Mouse (Mus musculus): Measurements from ENCODE around the gene Cry2. TPM values are rescaled to one million over a fixed set of nuclear protein-coding genes. Genes with fewer than 3 reads are reported as not detected.
A peak's percentile ranks its signal among the peaks of the same experiment; 100 is the strongest.

Cry2 gene
- polyA plus RNA-seq, 1 experiment from 2014 or later = 29.8 TPM

DNA sequence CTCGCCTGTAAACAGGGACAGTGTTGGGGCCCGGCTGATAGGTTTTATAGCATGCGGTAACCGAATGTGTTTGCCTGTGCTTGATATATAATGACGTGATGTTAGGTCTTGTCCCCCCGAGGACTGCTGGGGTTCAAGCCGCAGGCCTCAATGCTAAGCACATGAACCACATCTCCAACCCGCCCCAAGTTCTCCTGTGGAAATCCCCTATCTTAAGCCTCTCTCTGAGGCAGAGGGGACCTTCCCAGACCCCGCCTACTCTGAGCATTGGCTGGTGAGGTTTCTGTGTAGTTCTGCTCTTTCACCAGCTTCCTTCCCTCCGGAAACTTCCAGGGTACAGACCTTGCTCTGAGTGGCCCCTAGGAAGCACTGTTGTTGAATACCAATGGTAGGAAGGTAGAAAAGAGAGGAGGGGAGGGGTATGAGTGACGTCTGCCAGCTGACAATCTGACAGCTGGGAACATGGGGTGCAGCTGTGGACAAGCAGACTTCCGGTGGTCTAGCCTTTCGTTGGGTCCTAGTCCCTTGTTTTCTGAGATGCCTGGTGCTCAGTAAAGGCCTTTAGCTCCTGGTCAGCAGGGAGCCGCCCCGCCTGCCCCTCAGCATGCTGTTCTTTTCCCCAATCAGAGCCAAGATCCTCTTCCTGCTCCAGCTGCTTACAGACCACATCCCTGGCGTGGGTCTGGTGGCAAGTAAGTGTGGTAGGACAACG, 53.9 kb downstream of the Cry2 start:
- no peaks in the 10 kb centered on the region for H3K9me3 ChIP-seq (ENCODE audit: control insufficient read depth, low read length)
- no peak overlapping the region for H3K4me3 ChIP-seq (ENCODE audit: low read length)
- no peak overlapping the region for H3K9ac ChIP-seq (ENCODE audit: low read length)
- H3K27me3 ChIP-seq (ENCODE audit: control insufficient read depth, insufficient read depth, low read depth, low read length) = no peaks in the 10 kb centered on the region
- H3K4me2 ChIP-seq (ENCODE audit: low read depth, low read length) = no peak overlapping the region
- no peak overlapping the region for H3K27ac ChIP-seq (ENCODE audit: low read length)
- no peak for ATAC-seq (ENCODE audit: low read depth)
- 71% methylated on average over 17 of the region's 17 CpGs for WGBS
- H3K4me1 ChIP-seq (replicated peaks; ENCODE audit: control insufficient read depth, insufficient read depth, low read length) = peaks cover 6% of the 10 kb centered on the region
- peaks cover 23% of the 10 kb centered on the region for H3K36me3 ChIP-seq (ENCODE audit: control insufficient read depth, insufficient read depth, low read length)

DNA sequence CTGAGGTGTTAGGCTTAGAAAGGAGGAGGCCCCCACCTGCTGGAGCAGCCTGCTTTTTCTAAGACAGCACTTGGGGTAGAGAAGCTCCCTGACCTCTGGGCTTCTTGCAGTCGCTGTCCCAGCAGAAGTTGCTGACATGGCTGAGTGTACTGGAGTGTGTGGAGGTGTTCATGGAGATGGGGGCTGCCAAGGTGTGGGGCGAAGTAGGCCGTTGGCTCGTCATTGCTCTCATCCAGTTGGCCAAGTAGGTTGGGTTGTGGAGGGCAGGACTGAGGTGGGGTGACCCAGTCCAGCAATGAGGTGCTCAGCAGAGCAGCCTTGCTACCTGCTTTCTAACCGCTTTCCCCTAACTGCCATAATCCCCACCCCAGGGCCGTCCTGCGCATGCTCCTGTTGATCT, 56.5 kb downstream of the Cry2 start:
- no peak for ATAC-seq (ENCODE audit: low read depth)
- no peak overlapping the region for H3K4me3 ChIP-seq (ENCODE audit: low read length)
- H3K36me3 ChIP-seq (ENCODE audit: control insufficient read depth, insufficient read depth, low read length) = peaks cover 20% of the 10 kb centered on the region
- H3K4me2 ChIP-seq (ENCODE audit: low read depth, low read length) = no peak overlapping the region
- H3K27me3 ChIP-seq (ENCODE audit: control insufficient read depth, insufficient read depth, low read depth, low read length) = peaks cover under 1% of the 10 kb centered on the region; the same call in 1 of the 2 replicates
- no peaks in the 10 kb centered on the region for H3K9me3 ChIP-seq (ENCODE audit: control insufficient read depth, low read length)
- H3K4me1 ChIP-seq (replicated peaks; ENCODE audit: control insufficient read depth, insufficient read depth, low read length) = peaks cover 18% of the 10 kb centered on the region
- no peak overlapping the region for H3K27ac ChIP-seq (ENCODE audit: low read length)
- no peak overlapping the region for H3K9ac ChIP-seq (ENCODE audit: low read length)
- WGBS = 89% methylated on average over 7 of the region's 7 CpGs

DNA sequence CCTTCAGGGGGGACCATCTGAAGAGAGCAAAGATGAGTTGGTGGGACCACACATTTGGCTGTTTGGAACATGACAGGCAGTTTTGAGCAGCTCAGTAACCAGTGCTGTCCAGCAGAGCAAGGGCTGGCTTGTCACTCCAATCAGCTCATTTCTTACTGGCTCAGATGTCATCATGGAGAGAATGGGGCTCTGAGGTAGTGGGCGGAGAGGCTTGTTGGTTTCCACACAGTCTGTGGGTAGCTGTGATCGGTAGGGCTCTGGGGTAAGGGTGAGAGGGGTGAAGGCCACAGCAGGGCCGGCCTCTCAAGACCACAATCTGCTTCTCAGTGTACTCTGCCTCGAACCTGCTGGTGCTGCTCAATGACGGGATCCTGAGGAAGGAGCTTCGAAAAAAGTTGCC, 57.5 kb downstream of the Cry2 start:
- WGBS = 72% methylated on average over 6 of the region's 6 CpGs

DNA sequence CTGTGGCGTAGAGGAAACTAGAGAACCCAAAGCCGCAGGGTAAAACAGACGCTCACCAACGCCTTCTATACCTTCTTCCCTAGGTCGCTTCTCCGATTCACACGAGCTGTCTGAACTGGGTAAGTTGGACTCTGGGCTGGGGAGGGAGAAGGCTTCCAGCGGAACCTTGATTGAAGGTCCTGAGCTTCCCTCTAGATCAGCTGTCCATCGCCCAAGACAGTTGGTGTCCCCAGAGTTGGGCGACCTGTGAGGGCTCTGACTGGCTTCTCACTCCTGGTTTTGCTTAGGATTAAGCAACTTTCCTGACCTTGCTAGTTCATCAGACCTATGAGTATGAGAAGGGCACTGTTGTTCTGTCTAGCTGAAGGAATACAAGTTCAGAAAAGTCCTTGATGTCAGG, 58.1 kb downstream of the Cry2 start:
- peaks cover 9% of the 10 kb centered on the region; the same call in 1 of the 2 replicates for H3K27me3 ChIP-seq (ENCODE audit: control insufficient read depth, insufficient read depth, low read depth, low read length)
- H3K36me3 ChIP-seq (ENCODE audit: control insufficient read depth, insufficient read depth, low read length) = peaks cover 14% of the 10 kb centered on the region
- WGBS = 9% methylated on average over 10 of the region's 10 CpGs
- H3K4me1 ChIP-seq (replicated peaks; ENCODE audit: control insufficient read depth, insufficient read depth, low read length) = peaks cover 20% of the 10 kb centered on the region
- H3K9ac ChIP-seq (ENCODE audit: low read length) = peak overlapping the region; percentile 84
- peak overlapping the region; percentile 97 for H3K27ac ChIP-seq (ENCODE audit: low read length)
- H3K4me2 ChIP-seq (ENCODE audit: low read depth, low read length) = peak overlapping the region; percentile 98
- ATAC-seq (ENCODE audit: low read depth) = no peak
- peak overlapping the region; percentile 92 for H3K4me3 ChIP-seq (ENCODE audit: low read length)
- H3K9me3 ChIP-seq (ENCODE audit: control insufficient read depth, low read length) = no peaks in the 10 kb centered on the region

More for the DNA sequence above, 57.5 kb downstream of the Cry2 start:
- Histone ChIP-seq H3K36me3 (ENCODE audit: control insufficient read depth, insufficient read depth, low read length) (peaks cover 17% of the 10 kb centered on the region), H3K9ac (ENCODE audit: low read length) (peak overlapping the region; percentile 84), H3K27me3 (ENCODE audit: control insufficient read depth, insufficient read depth, low read depth, low read length) (peaks cover 5% of the 10 kb centered on the region; the same call in 1 of the 2 replicates), H3K4me1 (replicated peaks; ENCODE audit: control insufficient read depth, insufficient read depth, low read length) (peaks cover 20% of the 10 kb centered on the region), H3K9me3 (ENCODE audit: control insufficient read depth, low read length) (no peaks in the 10 kb centered on the region), H3K27ac (ENCODE audit: low read length) (no peak overlapping the region), H3K4me2 (ENCODE audit: low read depth, low read length) (peak overlapping the region; percentile 98), H3K4me3 (ENCODE audit: low read length) (peak overlapping the region; percentile 92; the same call in 1 of the 2 replicates)
- ATAC-seq (ENCODE audit: low read depth) = no peak

DNA sequence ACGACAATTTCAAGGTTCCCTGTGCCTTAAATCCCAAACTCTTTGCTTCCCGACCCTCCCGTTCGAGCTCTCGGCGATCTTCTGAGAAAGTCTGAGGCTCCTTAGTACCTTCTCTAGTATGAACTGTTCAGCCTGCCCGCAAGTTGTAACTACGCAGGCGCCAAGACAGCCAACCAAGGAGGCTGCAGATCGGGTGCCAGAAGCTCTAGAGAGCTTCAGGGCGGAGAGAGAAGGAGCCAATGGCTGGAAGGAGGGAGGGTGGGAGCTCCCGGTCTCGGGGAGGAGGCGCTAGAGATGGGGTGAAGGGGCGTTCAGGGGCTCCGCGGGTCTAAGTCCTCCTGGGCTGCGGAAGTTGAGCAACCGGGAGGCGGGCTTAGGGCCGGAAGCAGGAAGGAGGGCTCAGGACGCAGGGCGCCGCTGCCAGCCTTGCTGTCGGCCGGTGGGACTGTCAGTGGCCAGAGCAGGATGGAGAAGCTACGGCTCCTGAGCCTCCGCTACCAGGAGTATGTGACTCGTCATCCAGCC, 58.7 kb downstream of the Cry2 start:
- Histone ChIP-seq H3K9ac (ENCODE audit: low read length) (peak overlapping the region; percentile 84), H3K27me3 (ENCODE audit: control insufficient read depth, insufficient read depth, low read depth, low read length) (peaks cover 14% of the 10 kb centered on the region), H3K4me2 (ENCODE audit: low read depth, low read length) (peak overlapping the region; percentile 98), H3K4me1 (replicated peaks; ENCODE audit: control insufficient read depth, insufficient read depth, low read length) (peaks cover 20% of the 10 kb centered on the region), H3K27ac (ENCODE audit: low read length) (peak overlapping the region; percentile 97), H3K9me3 (ENCODE audit: control insufficient read depth, low read length) (no peaks in the 10 kb centered on the region), H3K36me3 (ENCODE audit: control insufficient read depth, insufficient read depth, low read length) (peaks cover 14% of the 10 kb centered on the region), H3K4me3 (ENCODE audit: low read length) (peak overlapping the region; percentile 92)
- ATAC-seq (ENCODE audit: low read depth) = peak; percentile 94
- under 1% methylated on average over 28 of the region's 29 CpGs for WGBS

DNA sequence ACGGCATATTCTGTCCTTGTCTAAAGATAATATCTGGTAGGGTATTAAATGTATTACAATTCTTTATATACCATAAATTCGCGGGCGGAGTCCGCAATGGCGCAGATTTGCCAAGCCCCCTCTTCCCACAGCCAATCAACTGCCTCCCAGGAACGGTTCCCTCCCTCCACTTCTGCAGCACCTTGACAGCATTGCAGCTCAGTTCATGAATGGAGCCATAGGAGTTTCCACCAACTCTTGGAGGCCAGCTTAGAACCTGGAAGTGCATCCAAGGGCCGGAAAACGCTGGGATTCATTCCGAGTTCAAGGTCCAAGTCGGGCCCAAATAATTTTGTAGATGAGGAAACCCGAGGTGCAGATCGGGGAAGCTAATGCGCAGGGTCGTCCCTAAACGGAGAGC, 59.3 kb downstream of the Cry2 start, which contains the start of the genes Pex16 and Large2:
TSS of gene Pex16 (plus strand) at position 163 of the 400 bp plus-strand sequence.
TSS of gene Large2 (minus strand) at position 356 of the 400 bp plus-strand sequence.
- Histone ChIP-seq H3K9me3 (ENCODE audit: control insufficient read depth, low read length) (no peaks in the 10 kb centered on the region), H3K27me3 (ENCODE audit: control insufficient read depth, insufficient read depth, low read depth, low read length) (peaks cover 19% of the 10 kb centered on the region), H3K4me3 (ENCODE audit: low read length) (peak within 1 kb of the TSS; percentile 92), H3K9ac (ENCODE audit: low read length) (peak within 1 kb of the TSS; percentile 84), H3K4me2 (ENCODE audit: low read depth, low read length) (peak within 1 kb of the TSS; percentile 98), H3K27ac (ENCODE audit: low read length) (peak within 1 kb of the TSS; percentile 97), H3K4me1 (replicated peaks; ENCODE audit: control insufficient read depth, insufficient read depth, low read length) (peaks cover 24% of the 10 kb centered on the region), H3K36me3 (ENCODE audit: control insufficient read depth, insufficient read depth, low read length) (peaks cover 12% of the 10 kb centered on the region)
- peak; percentile 18; the same call in 1 of the 2 replicates for ATAC-seq (ENCODE audit: low read depth)
- WGBS = 3% methylated on average over 16 of the region's 16 CpGs

DNA sequence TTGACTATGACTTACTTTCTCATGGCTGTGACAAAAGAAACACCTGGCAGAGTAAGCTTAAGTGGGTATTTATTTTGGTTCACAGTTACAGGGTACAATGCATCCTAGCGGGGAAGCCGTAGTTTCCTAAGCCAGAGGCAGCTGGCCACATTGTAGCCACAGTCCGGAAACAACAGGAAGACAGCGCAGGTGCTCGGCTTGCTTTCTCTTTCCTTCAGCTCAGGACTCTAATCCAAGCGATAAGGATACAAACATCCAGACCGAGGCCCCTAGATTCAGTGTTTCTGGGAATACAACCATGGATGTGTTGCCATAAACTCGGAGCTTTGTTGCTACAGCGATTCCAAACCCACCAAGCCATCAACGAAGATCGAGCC, 60.4 kb downstream of the Cry2 start:
- peaks cover 6% of the 10 kb centered on the region for H3K36me3 ChIP-seq (ENCODE audit: control insufficient read depth, insufficient read depth, low read length)
- H3K4me2 ChIP-seq (ENCODE audit: low read depth, low read length) = no peak overlapping the region; the same call in 1 of the 2 replicates
- peaks cover 23% of the 10 kb centered on the region for H3K27me3 ChIP-seq (ENCODE audit: control insufficient read depth, insufficient read depth, low read depth, low read length)
- no peaks in the 10 kb centered on the region for H3K9me3 ChIP-seq (ENCODE audit: control insufficient read depth, low read length)
- 68% methylated on average over 11 of the region's 11 CpGs for WGBS
- H3K4me3 ChIP-seq (ENCODE audit: low read length) = no peak overlapping the region
- peak overlapping the region; percentile 97 for H3K27ac ChIP-seq (ENCODE audit: low read length)
- H3K4me1 ChIP-seq (replicated peaks; ENCODE audit: control insufficient read depth, insufficient read depth, low read length) = peaks cover 27% of the 10 kb centered on the region
- H3K9ac ChIP-seq (ENCODE audit: low read length) = peak overlapping the region; percentile 30
- ATAC-seq (ENCODE audit: low read depth) = no peak

DNA sequence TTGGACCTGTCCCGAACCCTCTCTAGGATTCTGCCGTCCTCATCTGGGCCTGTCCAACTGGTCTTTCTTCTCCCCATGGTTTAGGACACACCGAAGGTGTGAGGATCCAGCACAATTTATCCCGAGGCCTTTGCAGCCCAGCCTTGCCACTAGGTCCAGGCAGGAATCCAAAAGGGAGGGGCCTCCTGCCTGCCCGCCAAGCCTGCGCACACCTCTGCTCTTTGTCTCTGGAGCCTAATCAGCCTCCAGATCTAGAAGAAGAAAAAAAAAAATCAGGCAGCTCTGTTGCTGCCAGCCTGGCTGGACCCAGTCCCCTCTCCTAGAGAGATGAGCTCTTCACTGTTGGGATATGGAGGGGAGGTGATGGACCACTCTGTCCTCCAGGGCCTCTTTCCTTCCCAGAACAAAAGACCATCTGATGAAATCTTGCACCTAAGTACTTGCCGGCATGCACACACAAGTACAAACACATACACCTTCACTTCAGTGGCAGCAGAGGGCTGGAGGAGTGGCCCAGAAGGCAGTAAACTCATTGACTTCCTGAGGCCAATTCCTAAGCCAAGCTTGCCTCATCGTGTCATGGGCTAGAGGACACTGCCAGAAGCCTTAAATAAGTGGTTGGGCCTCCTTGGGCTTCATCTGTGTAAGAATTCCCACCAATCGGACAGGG, 60.9 kb downstream of the Cry2 start:
- H3K4me2 ChIP-seq (ENCODE audit: low read depth, low read length) = peak overlapping the region; percentile 56

More for the DNA sequence above, 60.9 kb downstream of the Cry2 start:
- Histone ChIP-seq H3K9ac (ENCODE audit: low read length) (peak overlapping the region; percentile 41), H3K27ac (ENCODE audit: low read length) (peak overlapping the region; percentile 97), H3K4me1 (replicated peaks; ENCODE audit: control insufficient read depth, insufficient read depth, low read length) (peaks cover 27% of the 10 kb centered on the region), H3K36me3 (ENCODE audit: control insufficient read depth, insufficient read depth, low read length) (peaks cover 2% of the 10 kb centered on the region; the same call in 1 of the 2 replicates), H3K27me3 (ENCODE audit: control insufficient read depth, insufficient read depth, low read depth, low read length) (peaks cover 23% of the 10 kb centered on the region), H3K4me3 (ENCODE audit: low read length) (no peak overlapping the region; the same call in 1 of the 2 replicates), H3K9me3 (ENCODE audit: control insufficient read depth, low read length) (no peaks in the 10 kb centered on the region)
- WGBS = 42% methylated on average over 9 of the region's 9 CpGs
- peak; percentile 5; the same call in 1 of the 2 replicates for ATAC-seq (ENCODE audit: low read depth)

All from lung, embryonic 16.5 days (tissue).